Mouse (Mus musculus) embryo, embryonic 11.5 days (tissue): Measurements from ENCODE around the gene Olfr275.
"Not testable (repeated sequence)": the region's sequence is repeated elsewhere in the genome, so short reads cannot be mapped to it uniquely, and the experiment has no call there.

Experiments used
- DNase-seq: peaks from one replicate; pipeline ENCODE4 v3.0.0-alpha.2; 2012; ENCODE audit warnings: low read depth, low spot score

Gene Olfr275

DNA sequence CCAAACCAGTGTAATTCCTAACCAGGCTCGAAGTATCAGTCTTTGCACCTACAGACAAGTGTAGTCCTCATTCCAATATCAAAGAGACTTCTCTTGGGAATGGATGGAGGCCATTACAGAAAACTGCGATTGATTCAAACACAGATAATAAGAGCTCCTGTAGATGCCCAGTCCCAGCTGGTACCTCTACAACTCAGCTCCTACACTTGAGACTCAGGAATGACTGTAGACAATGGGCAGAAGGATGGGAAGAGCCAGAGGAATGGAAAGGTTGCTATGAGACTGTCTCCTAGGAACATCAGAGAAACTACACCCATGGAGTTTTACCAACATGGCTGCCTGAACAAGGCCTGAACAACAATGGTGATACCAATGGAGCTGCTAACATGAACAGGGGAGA is at the start of gene Olfr275:
TSS of gene Olfr275 (plus strand) at position 301 of the 400 bp plus-strand sequence.
- no peak for DNase-seq

- DNase-seq, result no peak
Measured at GRCm38 (mm10) chr4:52765612-52766011, 48.8 kb upstream of the Olfr275 start.

GRCm38 (mm10) chr4:52772186-52772585 is 42.2 kb upstream of the Olfr275 start:
- DNase-seq, result no peak

- DNase-seq, result no peak
Measured at GRCm38 (mm10) chr4:52800013-52800412, 14.4 kb upstream of the Olfr275 start.

DNA sequence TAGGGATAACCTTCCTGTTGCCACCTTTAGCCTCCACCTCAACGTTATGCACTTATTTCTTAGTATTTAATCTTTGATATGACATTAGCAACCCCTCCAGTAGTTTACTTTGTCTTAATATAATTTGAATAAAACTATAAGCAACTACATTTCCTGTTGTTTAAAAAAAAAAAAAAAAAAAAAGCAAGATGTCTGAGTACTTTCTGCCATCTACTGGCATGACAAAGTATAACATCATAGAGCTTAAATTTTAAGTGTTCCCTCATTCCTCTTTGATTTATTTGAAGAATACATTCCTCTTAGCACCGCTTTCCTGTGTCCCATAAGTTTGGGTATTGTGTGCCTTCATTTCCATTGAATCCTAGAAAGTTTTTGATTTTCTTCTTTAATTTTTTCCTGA is 2.5 kb upstream of the Olfr275 start:
- DNase-seq, result peak; percentile 14

DNA sequence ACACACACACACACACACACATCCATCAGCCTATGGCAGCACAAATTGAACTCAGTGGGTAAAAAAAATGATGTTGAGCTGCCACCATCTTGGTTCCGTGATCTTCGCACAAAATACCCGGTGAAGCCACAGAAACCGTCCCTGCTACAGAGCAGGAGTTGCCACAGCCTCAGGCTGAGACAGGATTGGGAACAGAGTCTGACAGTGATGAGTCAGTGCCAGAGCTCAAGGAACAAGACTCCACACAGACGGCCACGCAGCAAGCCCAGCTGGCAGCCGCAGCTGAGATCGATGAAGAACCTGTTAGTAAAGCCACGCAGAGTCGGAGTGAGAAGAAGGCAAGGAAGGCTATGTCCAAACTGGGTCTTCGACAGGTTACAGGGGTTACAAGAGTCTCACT is 7.0 kb downstream of the Olfr275 start:
- DNase-seq, result no peak

- DNase-seq, result not testable (repeated sequence)
Measured at GRCm38 (mm10) chr4:52845411-52845810, 31.0 kb downstream of the Olfr275 start.

GRCm38 (mm10) chr4:52849039-52849635 is 34.7 kb downstream of the Olfr275 start:
- DNase-seq, result no peak

DNA sequence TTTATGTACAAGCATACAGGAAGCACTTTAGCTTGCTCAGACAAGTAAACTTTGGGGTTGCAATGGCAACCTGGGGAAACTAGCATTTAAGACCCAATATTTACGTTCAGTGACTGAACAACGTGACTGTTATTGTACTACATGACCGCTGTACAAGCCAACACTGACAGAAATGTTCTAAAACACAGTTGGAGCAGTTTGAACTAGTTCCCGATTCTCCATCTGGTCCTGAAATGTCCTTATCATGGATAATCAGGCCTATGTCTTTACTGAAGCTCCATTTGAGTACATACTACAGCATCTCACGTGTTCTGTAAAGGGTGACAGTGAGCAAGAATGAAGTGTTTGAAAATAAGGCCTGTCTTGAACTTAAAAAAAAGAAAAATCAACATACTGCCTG is 35.3 kb downstream of the Olfr275 start:
- DNase-seq, result no peak

- DNase-seq, result no peak
Measured at GRCm38 (mm10) chr4:52859136-52859535, 44.7 kb downstream of the Olfr275 start, which contains the start of gene Olfr273. TSS of gene Olfr273 (minus strand) at chr4:52859236.

DNA sequence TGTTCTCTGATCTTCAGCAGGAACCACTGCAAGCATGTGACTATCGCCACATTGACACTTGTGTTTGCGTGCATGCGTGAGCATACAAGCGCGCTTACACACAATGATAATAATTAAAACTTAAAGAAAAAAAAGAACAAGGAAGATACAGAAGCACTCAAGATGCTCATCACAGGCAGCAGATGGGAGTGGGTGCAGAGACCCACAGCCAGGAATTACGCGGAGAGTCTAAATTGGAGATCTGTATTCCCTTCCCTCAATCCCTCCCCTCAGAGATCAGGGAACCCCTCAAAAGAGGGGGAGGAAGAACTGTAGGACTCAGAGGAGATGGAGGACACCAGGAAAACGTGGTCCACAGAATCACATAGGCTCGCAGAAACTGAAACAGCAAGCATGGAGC is 49.8 kb downstream of the Olfr275 start:
- DNase-seq, result no peak
